Mouse (Mus musculus) E14TG2a.4 (cell line): ENCODE results near the gene Hist1h2ae.

Source experiments
- H3K27me3 ChIP-seq: 2 replicates; pipeline ENCODE4 v1.6.1; 2014; ENCODE audit warnings: low read length, control low read depth; ENCODE audit not compliant: insufficient read depth
- H3K36me3 ChIP-seq: 2 replicates; pipeline ENCODE4 v1.6.1; 2014; ENCODE audit warnings: low read length, control low read depth; ENCODE audit not compliant: insufficient read depth
- H3K4me1 ChIP-seq: replicated peaks from 2 replicates; pipeline ENCODE4 v1.6.1; 2014; ENCODE audit warnings: low read depth, low read length, control low read depth
- H3K4me3 ChIP-seq: replicated peaks from 2 replicates; pipeline ENCODE4 v1.5.1; 2014; ENCODE audit warnings: mild to moderate bottlenecking, low read length
- H3K9me3 ChIP-seq: 2 replicates; pipeline ENCODE4 v1.6.1; 2014; ENCODE audit warnings: low read length, control low read depth
- CTCF ChIP-seq: conservative IDR thresholded peaks from 2 replicates; pipeline ENCODE4 v1.5.1; 2014; ENCODE audit warnings: low read length
- NANOG ChIP-seq: IDR thresholded peaks from 2 replicates; pipeline ENCODE4 v1.6.1; 2014; ENCODE audit warnings: borderline replicate concordance, low read length, mixed read lengths
- POU5F1 ChIP-seq: IDR thresholded peaks from 2 replicates; pipeline ENCODE4 v1.6.1; 2014; ENCODE audit warnings: low read length, borderline replicate concordance

Hist1h2ae gene

DNA sequence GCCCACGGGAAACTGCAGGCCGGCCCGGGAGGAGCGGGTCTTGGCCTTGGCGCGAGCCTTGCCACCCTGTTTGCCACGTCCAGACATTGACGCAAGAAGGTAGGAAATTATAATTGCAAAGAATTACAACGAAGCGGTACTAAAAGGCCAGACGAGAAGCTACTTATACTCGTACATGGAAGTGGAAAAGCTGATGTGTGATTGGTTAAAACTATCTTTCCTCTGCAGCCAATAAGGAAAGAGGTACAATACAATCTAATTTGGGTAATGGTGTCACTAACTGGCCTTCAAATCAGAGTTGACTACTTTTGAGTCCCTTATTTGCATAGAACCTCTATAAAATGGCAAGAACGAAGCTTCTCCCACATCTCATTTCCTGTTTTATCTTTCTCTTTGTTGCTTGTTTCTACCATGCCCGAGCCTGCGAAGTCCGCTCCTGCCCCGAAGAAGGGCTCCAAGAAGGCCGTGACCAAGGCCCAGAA, at the start of gene Hist1h2ae, which contains the start of gene Hist1h2bg:
Gene Hist1h2ae, minus strand, starts transcription at position 199 of the 482 bp plus-strand sequence.
Gene Hist1h2bg, plus strand, starts transcription at position 375 of the 482 bp plus-strand sequence.
- H3K36me3 ChIP-seq = no peaks in the 10 kb centered on the region
- no peaks in the 10 kb centered on the region for H3K9me3 ChIP-seq
- H3K27me3 ChIP-seq = no peaks in the 10 kb centered on the region
- peaks cover 14% of the 10 kb centered on the region for H3K4me1 ChIP-seq
- no peak for TF ChIP-seq NANOG
- TF ChIP-seq CTCF = no peak
- TF ChIP-seq POU5F1 = no peak
- peak within 1 kb of the TSS; percentile 69 for H3K4me3 ChIP-seq

- TF ChIP-seq CTCF (no peak), NANOG (no peak)
- Histone ChIP-seq H3K36me3 (no peaks in the 10 kb centered on the region), H3K27me3 (peaks cover 28% of the 10 kb centered on the region), H3K4me3 (peak overlapping the region; percentile 82), H3K4me1 (peaks cover 28% of the 10 kb centered on the region), H3K9me3 (no peaks in the 10 kb centered on the region)
Measured at GRCm38 (mm10) chr13:23620056-23620732, 49.2 kb upstream of the Hist1h2ae start.

DNA sequence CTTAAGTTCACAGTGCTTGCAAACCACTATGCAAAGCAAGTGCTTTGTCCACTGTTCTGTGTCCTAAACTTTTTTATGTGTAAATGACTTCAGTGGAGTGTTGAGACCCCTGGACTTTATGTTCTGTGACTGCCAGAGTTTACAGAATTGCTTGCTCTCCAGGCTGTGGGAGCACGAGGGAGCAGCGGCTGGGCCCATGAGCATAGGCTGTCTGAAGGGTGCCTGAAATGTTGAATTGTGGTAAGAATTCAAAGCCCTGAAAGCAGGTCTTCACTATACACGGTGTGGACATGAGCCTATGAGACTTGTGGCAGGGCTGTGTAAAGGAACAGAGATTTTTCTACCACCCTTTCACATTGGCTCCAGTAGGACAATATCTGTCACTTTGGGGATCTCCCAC, 40.6 kb upstream of the Hist1h2ae start:
- Histone ChIP-seq H3K4me1 (no peaks in the 10 kb centered on the region), H3K36me3 (no peaks in the 10 kb centered on the region), H3K27me3 (no peaks in the 10 kb centered on the region), H3K4me3 (no peak overlapping the region), H3K9me3 (no peaks in the 10 kb centered on the region)
- TF ChIP-seq POU5F1 = no peak
- no peak for TF ChIP-seq CTCF
- TF ChIP-seq NANOG = no peak

DNA sequence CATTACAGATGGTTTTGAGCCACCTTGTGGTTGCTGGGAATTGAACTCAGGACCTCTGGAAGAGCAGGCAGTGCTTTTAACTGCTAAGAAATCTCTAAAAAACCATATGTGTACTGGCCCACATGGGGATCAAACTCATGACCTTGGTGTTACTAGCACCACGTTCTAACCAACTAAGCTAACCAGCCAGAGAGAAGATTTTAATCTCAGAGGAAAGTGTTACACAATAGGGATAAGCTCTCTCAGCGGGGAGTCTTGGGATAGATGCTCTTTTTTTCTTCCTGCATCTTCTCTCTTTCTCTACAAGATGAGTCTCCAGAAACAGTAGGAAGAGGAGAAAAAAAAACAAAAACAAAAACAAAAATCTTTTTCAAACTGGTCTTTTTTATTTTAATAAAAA, 39.4 kb upstream of the Hist1h2ae start:
- no peaks in the 10 kb centered on the region for H3K36me3 ChIP-seq
- no peak overlapping the region for H3K4me3 ChIP-seq
- TF ChIP-seq POU5F1 (no peak), NANOG (no peak), CTCF (no peak)
- no peaks in the 10 kb centered on the region for H3K27me3 ChIP-seq
- H3K9me3 ChIP-seq = no peaks in the 10 kb centered on the region
- H3K4me1 ChIP-seq = no peaks in the 10 kb centered on the region

DNA sequence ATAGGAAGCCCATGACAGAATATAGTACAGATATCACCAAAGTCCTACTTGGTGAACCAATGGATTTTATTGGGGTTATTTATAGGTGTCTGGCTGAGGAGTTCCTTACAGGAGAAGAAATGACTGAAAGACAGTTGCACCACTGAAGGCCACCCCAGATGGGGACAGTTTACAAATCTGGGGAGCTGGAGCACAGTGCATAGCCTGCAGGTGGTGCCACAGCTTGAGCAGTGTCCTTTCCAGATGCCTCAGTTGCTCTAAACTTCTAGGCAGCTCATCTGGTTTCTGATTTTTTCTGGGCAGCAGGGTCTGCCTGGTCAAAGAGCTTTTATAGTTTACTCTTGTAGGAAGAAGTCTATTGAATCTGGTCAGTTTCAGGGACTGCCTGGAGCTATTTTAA, 38.8 kb upstream of the Hist1h2ae start:
- TF ChIP-seq NANOG (no peak), POU5F1 (no peak), CTCF (no peak)
- H3K36me3 ChIP-seq = no peaks in the 10 kb centered on the region
- no peak overlapping the region for H3K4me3 ChIP-seq
- no peaks in the 10 kb centered on the region for H3K4me1 ChIP-seq
- H3K9me3 ChIP-seq = no peaks in the 10 kb centered on the region
- H3K27me3 ChIP-seq = peaks cover 3% of the 10 kb centered on the region; the same call in 1 of the 2 replicates

GRCm38 (mm10) chr13:23609209-23609608, 38.2 kb upstream of the Hist1h2ae start:
- no peaks in the 10 kb centered on the region for H3K36me3 ChIP-seq
- H3K4me1 ChIP-seq = no peaks in the 10 kb centered on the region
- TF ChIP-seq CTCF (no peak), POU5F1 (no peak), NANOG (no peak)
- no peaks in the 10 kb centered on the region for H3K9me3 ChIP-seq
- peaks cover 3% of the 10 kb centered on the region; the same call in 1 of the 2 replicates for H3K27me3 ChIP-seq
- no peak overlapping the region for H3K4me3 ChIP-seq

- Histone ChIP-seq H3K27me3 (peaks cover 6% of the 10 kb centered on the region; the same call in 1 of the 2 replicates), H3K36me3 (no peaks in the 10 kb centered on the region), H3K9me3 (no peaks in the 10 kb centered on the region), H3K4me1 (no peaks in the 10 kb centered on the region), H3K4me3 (no peak overlapping the region)
- TF ChIP-seq POU5F1 (no peak), NANOG (no peak), CTCF (no peak)
Measured at GRCm38 (mm10) chr13:23605052-23605451, 34.0 kb upstream of the Hist1h2ae start.

GRCm38 (mm10) chr13:23604452-23604851, 33.4 kb upstream of the Hist1h2ae start:
- Histone ChIP-seq H3K27me3 (peaks cover 6% of the 10 kb centered on the region; the same call in 1 of the 2 replicates), H3K36me3 (no peaks in the 10 kb centered on the region), H3K4me1 (no peaks in the 10 kb centered on the region), H3K4me3 (no peak overlapping the region), H3K9me3 (no peaks in the 10 kb centered on the region)
- TF ChIP-seq CTCF (no peak), NANOG (no peak), POU5F1 (no peak)
